Mouse (Mus musculus) thymus, postnatal 14 days (tissue): ENCODE measurements at regions not wholly inside any gene's neighbourhood (a gene's known extent, or its start where the extent isn't known, plus 50 kb on each side); places are given as distances from the start of the nearest gene placed in this dataset.

Experiments
- DNase-seq: peaks from one replicate; pipeline ENCODE4 v3.0.0; 2021

- no peak for DNase-seq
Observed at GRCm38 (mm10) chr3:38034138-38034537, 309.8 kb upstream of the Gm5148 start.

- DNase-seq = no peak
Observed at GRCm38 (mm10) chr3:38014768-38015167, 290.5 kb upstream of the Gm5148 start.

DNA sequence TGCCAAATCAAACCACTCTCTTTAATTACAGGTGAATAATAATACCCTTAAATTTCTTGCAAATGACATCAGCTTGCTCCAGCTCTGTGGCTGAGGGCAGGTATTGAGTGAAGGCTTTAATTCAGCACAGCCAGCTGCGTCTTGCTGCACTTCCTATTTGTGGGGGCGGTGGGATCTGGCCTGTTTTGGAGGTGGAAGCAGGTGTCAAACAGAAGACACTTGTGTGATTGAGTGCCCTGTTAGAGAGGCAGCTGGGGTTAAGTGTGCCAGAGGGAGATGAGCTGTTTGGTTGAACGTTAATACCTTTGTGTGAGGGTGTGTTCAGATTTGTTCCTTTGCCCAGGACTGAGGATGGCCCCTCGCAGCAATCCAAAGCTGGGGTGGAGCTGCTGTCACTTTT is 284.9 kb upstream of the Gm5148 start:
- peak; percentile 79 for DNase-seq

DNA sequence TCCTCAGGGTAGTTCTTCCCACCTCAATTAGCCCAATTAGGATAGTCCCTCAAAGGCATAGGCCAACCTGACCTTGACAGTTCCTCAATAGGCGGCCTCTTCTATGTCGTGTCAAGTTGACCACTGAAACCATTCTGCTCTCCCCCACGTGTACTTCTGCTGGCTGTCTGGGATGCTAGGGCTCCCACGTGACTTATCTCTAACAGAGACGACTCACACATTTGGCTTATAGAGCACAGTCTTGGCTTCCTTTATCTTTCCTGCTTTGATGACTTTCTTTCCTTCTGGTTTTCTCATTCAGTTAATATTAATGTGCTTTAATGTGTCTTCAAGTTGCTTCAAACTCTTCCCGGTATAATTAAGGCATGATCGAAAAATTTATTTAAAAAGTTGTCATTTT is 284.0 kb upstream of the Gm5148 start:
- DNase-seq = no peak

DNA sequence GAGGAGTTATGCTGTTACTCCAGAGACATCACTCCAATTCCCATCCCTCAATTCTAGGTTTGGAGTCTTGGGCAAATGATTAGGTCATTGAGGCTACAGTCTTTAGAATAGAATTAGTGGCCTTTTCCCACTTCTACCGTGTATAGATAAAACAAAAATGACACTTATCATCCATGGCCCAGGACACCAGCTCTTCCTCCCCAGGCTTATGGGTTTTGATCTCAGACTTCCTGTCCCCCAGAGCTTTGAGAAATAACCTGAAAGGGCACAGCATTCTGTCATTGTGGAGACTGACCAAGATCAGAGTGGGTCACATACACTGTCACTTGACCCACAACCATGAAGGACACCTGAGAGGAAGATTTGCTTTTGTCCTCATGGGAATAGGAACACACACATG is 283.3 kb upstream of the Gm5148 start:
- no peak for DNase-seq

DNA sequence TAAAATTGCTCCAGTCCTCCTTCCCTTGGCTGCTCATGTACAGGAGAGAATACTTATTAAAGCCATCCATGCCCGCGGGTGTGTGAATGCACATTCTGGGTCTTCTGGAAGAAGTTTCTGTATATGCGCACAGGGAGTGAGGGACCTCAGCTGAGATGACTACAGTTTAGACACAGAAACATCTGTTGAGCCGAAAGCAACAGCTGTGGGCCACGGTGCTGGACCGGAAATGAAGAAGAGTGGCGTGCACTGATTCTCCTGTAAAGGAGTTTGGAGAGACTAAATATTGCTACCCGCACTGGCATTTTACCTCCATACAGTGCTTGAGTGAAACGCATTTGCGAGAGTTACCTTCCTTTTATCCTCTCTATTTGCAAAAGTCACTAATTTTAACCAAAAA is 278.0 kb upstream of the Gm5148 start:
- DNase-seq = no peak

- no peak for DNase-seq
Observed at GRCm38 (mm10) chr3:37999779-38000178, 275.5 kb upstream of the Gm5148 start.

- DNase-seq = no peak
Observed at GRCm38 (mm10) chr3:37997998-37998397, 273.7 kb upstream of the Gm5148 start.

DNA sequence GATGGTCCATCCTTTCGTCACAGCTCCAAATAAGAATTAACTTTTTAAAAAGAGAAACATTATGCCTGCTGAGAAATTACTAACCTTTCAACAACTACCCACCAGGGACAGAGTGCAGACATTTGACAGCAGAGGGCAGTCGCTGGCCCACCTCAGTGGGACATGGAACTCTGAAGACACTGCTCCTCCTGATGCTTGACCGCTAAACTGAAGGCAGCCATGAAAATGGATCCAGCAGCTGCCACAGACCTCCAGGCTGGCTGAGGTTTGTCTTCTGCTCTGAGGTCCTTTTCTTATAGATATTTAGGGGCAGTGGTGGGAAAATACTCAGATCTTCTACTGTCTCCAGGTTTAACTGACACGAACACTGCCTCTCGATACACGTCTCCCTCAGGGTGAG is 265.7 kb upstream of the Gm5148 start:
- DNase-seq = no peak

DNA sequence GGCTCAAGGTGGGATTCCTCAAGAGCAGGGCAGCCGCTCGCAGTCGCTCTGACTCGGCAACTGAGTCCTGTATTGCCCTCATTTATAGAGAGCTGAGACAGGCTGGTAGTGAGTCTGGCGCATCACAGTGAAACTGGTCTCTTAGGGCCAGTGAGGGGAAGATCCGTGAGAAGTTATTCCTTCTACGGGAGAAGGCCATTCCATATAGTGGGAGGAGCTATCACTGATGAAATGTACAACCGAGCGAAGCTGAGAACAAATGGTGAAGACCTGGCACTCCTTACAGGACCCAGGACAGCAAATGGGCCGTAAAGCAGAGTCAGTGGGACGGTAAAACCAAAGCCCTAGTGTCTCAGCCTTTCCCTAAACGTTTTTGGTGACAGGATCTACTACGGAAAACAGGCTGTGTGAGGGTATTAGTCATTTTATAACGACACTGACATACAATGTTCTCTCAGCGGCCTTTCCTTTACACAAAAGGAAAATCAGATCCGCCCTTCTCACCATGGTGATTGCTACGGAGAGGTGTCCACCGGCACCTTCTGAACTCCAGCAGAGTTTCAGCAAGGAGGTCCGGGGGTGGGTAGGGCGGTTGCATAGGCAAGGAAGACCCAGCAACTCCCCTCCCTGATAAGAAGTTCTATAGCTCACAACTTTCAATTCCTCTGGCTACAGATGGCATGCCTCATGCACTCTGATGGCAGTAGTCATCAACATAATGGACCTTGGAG is 263.6 kb upstream of the Gm5148 start:
- no peak for DNase-seq

DNA sequence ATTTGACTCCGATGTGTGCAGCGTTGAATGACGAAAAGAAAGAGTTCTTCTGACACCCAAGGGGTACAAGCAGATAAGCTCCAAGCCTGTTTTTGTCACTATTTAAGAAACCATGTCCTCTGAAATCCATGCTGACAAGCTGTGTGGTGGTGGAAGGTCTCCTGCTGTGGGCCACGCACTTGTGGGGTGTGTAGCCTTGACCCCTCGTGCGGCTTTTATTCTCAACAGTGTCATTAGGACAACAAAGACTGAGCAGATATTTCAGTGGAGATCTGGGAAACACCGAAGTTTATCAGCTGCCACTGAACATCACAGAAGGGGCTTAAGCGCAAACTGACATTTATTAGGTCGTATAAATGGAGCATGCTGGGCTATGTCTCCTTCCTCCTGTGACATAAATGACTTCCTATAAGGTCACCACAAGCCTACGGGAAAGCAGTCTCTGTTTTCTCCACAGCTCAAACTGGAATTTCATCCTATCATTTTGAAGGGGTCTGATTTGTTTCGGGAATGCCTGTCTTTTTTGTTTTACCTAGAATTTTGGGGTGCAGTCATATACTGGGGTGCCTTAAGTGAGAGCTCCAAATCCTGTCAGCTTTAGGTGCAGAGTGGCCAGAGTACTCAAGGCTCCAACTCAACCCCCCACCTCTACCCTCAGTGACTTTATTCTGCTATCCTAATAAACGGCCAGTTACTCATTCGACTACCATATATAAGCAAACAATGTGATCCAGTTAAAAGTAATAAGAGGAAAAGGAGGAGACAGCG is 262.9 kb upstream of the Gm5148 start:
- DNase-seq = no peak

DNA sequence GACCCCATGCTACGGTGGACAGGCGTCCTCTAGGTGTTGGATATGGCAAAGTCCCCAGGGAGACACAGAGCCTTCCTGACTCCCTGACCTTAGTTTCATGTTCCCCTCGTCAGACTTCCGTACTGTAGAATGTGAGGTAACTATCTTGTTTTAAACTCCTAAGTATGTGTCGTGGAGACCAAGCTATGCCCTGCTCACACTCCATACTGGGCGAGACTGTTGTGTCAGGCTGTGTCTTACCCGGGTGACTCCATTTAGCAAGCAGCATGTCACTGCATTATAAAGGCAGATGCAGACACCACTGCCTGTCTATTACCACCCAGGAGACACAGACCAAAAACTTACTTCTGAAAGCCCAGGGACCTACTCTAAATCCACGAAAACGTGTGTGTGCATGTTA is 260.4 kb upstream of the Gm5148 start:
- no peak for DNase-seq

DNA sequence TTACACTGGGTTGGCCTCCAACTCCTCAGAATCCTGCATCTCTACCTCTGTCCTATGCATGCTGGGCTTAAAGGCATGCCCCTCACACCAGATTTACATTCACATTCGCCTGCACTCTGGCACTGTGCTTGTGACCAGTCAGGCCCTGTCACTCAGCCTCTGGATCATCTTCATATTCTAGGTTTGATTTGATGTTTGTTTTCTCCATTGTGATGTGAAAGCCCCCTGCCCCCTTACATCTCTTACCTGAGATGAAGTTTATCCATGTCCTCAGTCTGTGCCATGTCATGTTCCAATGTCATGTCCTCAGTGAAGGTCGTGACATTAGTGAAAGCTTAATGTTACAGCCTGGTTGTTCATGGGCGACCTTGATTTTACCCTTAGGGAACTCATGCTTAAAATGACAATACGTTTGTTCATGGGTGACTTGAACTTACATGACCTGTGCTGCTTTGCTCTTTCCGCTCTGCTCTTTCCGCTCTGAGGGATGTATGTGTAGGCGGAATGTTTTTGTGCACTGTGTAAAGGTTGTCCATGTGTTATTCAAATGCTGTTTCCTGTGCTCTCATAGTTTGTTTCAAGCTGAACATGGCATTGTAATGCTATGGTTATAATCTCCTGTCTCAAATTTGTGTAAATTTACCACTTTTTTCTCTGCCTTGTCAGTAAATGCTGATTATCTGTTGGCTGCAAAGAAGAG is 257.3 kb upstream of the Gm5148 start:
- DNase-seq = no peak

- DNase-seq = peak; percentile 70
Observed at GRCm38 (mm10) chr3:37979871-37980270, 255.6 kb upstream of the Gm5148 start.

- DNase-seq = peak; percentile 46
Observed at GRCm38 (mm10) chr3:37978481-37978880, 254.2 kb upstream of the Gm5148 start.

GRCm38 (mm10) chr3:37977453-37977852 is 253.2 kb upstream of the Gm5148 start:
- no peak for DNase-seq

GRCm38 (mm10) chr3:37976566-37976965 is 252.3 kb upstream of the Gm5148 start:
- no peak for DNase-seq

DNA sequence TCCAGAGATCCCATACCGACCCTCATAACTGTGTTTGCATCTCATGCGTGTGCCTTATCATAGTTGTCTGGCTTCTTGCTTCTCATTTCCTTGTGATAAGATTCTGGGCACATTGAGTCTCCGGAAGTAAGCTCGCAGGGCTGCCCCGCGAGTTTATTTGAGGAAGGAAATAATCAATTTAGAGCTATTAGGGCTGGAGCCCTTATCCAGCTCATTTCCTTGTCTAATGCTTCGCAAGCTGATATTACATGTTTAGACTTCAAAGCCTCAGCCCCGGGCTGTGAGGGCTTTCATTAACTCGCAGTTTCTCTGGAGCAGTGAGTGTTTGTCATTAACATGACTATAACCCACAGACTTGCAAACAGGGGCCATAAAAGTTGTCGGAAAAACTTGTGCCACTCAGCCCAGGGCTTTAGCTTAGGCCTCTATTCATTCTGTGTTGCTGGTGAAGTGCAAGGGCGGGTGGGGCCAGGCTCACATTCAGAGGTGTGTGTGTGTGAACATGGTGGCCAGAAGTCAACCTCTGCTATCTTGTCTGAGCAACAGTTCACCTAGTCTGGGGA is 251.0 kb upstream of the Gm5148 start:
- DNase-seq = no peak

DNA sequence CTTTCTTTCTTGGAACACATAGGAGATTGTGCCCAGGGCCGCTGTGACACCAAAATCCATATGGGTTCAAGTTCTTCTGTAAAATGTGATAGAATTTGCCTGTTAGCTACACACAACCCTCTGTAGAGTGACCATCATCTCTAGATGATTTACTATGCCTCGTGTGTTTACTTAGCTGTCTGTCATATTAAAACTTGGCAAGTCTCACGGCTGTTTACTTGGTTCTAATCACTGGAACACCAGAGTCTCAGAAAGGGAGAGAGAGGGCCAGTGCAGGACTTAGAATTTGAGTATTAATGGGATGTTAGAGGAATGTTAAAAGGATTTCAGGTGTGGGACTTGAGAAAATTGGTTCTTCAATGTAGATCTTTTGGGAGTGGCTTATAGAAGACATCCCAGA is 248.6 kb upstream of the Gm5148 start:
- DNase-seq = no peak

DNA sequence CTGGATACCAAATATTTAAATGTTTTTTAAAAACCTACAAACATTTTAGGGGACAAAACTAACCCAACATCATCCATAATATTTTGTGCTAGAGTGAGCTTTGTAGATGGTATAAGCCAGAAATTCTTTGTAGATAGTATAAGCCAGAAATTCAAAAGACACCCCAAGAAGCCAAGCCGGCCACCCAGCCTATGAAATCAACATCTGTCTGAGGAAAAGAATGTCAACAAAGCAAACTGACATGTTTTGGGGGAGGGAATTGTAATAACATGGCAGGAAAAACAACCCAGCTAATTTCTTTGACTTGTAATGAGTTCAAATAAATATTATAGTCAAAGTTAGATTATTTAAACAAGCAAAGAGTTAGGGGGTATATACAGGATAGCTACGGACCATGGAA is 246.9 kb upstream of the Gm5148 start:
- DNase-seq = no peak

- no peak for DNase-seq
Observed at GRCm38 (mm10) chr3:37968654-37969053, 244.4 kb upstream of the Gm5148 start.

DNA sequence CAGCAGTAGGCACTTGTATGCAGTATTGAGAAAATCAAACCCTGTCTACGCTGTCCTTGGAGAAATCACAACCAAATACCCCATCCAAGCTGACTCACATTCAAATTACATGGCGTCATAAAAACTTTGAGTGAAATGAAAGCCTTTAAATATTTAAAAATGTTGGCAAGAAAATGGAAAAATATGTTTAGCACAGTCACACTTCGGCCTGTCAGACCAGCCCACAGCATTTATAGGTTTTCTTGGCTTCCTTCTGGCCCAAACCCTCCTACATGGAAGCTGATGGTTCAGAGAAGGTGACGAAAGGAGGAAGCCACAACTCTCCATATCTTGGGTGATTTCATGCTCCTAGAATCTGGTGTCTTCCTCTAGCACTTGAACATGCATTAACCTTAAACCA is 240.9 kb upstream of the Gm5148 start:
- no peak for DNase-seq

- no peak for DNase-seq
Observed at GRCm38 (mm10) chr3:37964083-37964482, 239.8 kb upstream of the Gm5148 start.

DNA sequence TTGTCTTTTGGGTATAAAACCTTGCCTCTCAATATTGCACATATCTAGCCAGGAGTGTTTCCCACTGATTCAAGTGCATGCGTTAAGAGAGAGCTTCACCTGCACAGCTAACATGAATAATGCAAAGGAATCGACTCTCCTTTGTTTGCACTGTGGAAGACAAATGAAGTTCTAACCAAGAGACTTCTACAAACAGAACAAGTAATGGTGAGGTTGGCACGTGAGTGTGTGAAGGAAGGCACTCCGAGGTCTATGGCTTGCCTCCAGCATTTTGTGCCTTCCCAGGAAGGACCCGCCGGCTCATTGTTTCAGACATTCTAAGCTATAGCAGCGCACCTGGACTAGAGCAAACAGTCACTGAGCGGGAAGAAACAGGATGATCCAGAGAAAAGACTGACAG is 238.5 kb upstream of the Gm5148 start:
- DNase-seq = no peak
